Mouse (Mus musculus) gastrocnemius, postnatal 25 days (tissue): ENCODE measurements around the gene Itgb6. TPM values are rescaled to one million over a fixed set of nuclear protein-coding genes. Genes with fewer than 3 reads are reported as not detected.

ENCODE experiments used
- DNase-seq: peaks from one replicate; pipeline ENCODE4 v3.0.0; 2022
- total RNA-seq, 2 experiments: library from RNA; stranded (reverse); gene quantifications; 1 replicate in 1 of 2; 2 replicates in 1 of 2; pipeline ENCODE4 v1.2.3; 2021

Gene Itgb6
- total RNA-seq, 2 experiments from 2014 or later: 19.1 to 26.1 TPM

DNA sequence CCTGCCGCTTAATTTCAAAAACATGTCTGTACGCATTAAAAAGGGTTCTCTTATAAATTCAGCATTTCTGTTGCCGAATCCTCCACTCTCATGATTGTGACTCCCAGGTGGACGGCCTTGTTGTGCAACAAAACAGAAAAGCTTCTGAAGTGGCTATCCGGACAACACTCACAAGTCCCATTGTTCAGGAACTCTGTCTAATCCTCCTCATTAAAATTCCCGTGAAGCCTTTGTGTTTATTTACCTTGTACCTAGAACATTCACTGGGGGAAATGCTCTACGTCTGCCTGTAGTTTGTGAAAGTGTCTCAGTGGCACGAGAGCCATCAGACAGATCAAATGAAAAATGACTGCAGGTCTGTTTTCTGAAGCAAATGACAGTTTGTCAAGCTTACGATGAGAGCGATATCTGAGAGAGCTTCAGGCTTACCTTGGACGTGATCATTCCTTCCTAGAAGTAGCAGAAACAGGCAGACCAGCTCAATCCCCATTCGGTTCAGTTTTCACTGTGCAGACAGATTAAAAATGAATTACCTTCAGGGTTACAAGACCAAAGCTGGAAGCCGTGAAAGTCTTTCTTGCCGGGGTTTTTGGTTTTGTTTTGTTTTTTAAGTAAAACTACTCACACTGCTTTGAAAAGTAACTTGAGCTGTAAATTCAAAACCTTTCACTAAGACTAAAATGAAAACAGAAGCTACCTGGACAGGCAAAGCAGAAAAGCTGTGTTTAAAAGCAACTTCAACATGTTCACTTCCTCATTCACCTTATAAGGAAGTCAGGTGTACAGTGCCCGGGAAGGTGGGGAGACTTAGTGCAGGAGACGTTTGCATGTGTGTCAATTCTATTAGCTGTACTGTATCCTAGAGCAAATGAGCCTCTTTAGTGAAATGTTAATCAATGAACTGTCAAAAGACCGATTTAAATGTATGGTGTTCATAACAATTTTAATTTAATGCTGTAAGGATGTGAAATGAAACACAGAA, 49.2 kb downstream of the Itgb6 start:
- no peak for DNase-seq

DNA sequence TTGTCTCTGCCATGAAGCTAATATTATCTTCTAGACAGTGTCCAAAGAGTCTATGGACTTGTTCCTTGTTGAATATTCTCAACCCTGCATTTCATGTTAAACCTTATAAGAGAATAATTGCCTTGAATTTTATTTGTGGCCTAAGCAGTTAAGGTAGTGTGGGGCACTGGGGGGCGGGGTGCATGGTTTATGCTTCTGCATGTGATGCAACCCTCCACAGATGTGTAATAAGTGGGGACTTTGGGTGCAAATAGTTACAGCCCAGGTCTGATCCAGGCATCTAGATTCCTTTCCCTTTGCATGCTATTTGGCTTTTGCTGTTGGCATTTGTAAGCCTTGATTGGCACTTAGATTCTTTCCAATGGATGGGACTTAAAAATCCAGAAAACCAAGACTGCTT, 51.2 kb downstream of the Itgb6 start:
- DNase-seq: no peak

DNA sequence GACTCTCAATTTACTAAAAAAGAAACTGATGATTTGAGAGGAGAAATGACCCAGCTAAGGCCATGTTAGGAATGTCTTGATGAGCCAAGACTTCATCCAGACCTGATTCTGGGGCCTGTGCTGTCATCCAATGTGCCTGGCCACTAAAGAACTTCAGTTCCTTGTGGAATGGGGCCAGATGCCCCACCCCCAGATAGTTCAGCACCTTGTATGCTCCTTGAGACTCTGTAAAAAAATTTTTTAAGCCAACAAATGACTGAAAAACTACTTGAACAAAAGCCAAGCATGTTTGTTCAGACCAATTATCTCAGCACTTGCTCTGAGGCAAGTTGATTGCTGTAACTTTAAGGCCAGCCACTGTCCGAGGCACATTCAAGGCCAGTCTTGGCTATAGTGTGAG, 59.4 kb downstream of the Itgb6 start:
- no peak for DNase-seq

DNA sequence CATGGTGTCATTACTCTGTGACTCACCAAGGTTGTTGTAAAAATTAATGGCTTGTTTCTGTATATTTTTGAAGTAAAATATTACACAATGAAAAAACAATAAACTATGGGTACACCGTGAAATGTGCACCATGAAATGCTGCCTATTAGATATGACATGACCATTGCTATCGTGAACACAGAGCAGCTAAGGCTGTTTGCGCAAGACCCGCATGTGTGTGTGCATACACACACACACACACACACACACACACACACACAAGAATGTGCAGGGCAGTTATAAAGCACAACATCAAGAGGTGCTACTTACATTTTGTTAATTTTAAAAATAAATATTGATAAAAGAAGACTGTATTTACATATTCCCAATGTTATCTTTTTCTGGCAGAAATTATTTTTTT, 62.5 kb downstream of the Itgb6 start:
- DNase-seq: no peak

DNA sequence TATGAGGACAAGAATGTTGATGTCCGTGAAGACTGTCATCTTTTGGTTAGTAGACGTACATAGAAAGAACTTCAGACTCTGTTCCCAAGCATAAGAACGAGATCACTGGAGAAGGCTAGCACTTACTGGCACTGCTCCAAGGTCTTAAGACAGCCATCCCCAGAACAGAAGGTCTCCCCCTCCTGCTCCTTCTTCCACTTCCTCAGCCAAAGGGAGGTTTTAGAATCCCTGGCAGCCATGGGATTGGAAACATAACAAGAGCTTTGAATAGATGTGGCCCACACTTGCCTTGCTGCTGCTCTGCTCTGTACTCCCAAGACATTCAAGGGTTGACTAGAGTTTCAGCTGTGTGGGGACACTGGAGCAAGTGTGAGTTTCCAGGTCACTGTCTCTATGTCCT, 63.5 kb downstream of the Itgb6 start:
- DNase-seq: no peak

DNA sequence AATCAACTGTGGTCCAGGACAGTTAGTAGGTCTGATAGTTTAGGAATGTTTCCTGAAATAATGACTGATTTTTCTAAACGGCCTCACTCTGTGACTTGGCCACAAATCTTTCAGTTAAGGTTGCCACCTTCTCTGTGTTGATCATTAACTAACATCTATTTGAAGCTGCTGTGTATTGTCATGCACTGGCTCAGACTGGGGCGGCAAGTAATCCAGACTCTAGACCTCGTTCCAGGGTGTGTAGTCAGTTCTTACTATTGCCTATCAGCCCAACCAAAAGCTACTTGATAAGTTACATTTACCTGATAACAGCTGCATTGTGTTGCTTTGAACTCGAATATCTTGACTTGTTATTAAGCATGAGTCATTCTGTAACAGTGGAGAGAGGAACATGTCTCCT, 67.6 kb downstream of the Itgb6 start:
- no peak for DNase-seq

DNA sequence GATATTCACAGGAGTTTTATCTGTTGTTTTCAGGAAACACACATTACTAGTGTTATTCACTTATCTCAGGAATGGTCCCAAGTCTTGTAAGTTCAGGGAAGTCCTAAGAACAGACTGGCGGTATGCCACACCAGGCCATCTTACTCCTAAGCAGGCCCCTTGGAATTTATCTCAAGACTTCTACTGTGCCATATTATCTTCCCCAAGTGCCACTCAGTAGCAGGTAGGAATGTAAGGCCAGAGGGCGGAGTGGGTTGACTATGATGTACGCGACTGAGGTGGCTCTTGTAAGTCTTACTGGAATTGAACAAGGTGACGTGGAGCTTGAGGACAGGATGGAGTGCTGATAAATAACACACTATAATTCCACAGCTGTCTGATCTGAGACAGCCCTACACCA, 72.3 kb downstream of the Itgb6 start:
- no peak for DNase-seq

DNA sequence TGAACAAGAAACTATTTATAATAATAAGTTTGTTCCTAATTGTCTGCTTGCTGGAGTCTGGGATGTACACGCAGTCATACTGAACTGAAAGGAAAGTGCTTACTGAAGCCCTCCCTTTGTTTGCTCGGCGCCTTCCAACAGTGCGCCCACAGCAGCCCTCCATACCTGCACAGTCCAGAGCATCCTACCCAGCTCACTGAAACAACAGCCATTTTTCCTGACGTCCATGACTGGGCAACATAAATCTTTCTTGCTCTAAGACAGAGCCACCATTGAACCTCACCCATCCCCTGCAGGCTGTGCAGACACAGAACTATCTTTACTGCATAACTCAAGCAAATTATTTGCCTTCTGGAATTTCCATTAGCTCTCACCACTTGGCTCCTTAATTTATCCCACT, 74.8 kb downstream of the Itgb6 start:
- DNase-seq: no peak

DNA sequence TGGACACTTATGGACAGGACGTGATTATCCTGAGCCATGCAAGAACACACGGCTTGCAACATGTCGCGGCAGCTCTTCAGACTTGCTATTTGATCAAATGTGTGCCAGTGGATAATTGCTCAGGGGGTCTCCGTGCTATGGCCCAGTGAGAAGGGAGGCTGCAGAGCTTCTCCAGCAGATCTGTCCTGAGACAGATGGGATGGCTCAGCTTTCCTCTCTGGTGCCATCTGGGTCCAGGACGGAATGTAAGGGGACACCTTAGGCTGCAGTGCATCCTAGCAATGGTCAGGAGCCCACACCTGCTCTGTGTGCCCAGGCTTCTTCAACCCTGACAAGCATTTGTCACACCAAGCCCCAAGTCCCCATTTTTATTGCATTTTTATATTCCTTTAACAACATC, 75.9 kb downstream of the Itgb6 start:
- peak; percentile 31 for DNase-seq

DNA sequence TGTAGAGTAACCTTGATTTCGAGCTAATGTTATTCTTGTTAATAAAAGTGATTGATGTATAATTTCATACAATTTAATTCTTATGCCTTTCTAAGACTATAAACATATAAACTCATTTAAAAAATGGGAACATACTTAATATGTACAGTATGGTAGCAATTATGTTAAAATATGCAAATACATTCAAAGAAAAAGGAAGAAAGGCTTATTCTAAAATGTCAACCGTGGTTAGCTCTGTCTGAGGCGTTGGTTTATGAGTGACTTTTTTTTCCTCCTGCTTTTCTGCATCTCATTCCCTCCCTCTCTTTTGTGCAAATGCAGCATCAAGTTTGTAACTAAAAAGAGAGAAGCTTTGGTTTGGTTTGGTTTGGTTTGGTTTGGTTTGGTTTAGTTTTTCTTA, 79.0 kb downstream of the Itgb6 start:
- no peak for DNase-seq

DNA sequence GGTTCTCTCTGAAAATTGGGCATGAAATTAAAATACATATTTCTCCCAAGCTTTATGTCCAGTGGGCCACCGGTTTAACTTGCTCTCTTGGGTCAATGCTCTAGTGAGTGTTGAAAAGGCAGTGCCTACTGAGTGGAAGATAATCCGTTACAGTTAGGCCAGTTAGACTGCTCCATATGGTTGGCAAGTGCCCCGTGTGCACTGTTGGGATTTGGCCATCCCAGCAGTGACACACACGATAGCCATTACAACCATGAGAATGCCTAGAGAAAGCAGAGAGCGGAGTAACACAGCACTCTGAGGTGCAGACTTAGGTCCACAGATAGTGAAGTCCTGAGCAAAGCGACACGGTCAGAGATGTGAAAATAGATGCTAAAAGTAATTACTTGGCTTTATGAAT, 79.8 kb downstream of the Itgb6 start:
- no peak for DNase-seq

DNA sequence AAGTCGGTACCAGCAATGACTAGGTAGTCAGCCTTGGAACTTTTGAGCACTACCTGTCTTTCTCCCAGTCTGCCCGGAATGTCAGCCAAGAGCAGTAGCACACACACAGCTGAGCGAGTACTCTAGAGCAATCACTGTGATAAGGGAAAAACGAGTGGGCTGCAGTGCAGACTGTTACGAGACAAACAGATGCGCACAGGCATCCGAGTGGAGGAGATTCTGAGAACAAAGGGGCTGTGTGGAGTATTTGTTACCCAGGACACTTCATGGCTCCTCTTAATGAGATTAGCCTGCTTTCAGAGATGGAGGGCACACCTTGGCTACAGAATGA, 82.1 kb downstream of the Itgb6 start:
- no peak for DNase-seq

DNA sequence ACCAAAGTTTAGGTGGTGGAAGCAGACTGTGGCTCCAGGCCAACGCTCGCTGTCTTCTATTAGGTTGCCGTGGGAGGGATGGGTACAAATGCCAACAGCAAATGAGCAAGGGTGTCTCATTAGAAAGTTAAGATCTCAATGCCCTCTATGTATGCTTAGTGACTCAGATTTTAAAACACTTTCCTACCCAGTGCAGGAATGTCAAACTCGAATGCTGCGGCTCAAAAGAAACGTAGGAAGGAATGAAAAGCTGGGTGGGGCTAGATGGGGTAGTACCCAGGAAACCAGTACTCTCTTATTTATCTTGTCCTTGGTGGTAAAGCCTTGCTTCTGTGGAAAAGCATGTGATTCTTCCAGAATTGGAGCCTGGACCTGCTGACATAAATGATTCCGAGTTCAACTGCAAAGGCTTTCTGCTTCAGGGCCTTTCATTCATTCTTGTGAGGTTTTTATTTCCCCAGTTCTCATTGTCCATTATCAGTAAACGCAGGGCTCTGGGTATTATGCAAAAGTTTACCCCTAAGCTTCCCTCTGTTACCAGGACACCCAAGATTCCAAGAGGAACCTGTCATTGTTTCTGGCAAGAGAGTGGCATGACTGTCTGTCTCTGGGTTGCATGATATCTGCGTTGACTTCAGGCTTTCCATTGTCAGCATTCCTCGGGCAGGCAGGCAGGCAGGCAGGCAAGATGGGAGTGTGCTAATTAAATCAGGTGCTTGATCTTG, 82.7 kb downstream of the Itgb6 start:
- no peak for DNase-seq

DNA sequence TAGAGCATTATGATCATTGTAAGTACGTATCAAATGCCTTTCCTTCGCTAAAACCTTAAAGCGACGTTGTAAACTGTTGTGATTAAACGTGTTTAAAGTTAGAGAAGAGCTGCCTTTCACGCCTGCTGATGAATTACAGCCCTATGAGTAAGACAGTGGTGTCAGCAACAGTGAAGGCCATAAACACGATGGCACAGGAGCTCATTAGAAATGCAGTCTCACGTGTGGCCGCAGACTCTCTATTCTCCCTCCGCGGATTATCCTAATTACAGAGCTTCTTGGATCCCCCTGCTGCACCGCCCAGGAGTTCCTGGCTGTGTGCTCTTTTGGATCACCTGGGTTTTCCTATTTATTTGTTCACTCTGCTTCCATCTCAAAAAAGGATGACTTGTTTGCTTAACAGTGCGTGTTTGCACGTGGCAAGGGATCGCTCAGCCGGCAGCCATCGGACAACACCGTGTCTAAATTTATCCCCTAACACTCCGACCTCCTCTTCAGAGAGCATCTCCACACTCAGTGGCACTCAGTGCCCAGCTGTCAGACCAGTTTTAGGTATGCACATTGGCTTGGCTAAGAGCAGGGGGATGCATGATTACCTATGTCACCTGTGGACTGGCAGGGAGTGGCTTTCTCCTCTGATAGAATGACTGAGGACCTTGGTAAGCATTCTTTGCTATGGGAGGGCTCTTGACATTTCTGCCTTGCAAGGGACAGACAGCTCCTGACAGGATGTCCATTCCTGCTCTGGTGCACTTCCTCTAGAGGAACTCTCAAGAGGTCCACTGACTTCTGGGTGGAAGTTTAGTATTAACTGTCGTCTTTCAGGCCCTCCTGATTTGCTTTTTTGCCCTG, 85.3 kb downstream of the Itgb6 start:
- no peak for DNase-seq

DNA sequence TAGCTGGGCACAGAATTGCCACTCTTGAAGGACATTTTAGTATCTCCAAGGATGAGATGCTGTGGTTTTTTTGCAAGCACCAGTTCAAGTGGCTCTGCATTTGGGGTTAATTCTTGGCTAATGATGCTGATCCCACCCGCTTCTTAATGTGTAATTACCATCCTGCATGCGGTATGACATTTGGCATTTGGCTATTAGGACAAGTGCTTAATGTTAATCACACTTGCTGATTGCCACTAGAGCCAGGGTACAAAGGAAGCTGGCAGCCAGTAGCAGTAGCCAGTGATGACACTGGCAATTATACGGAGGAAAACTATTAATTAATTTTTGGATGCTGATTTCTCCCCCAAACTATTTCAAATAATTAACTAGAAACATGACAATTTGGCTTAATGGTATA, 86.0 kb downstream of the Itgb6 start:
- no peak for DNase-seq

DNA sequence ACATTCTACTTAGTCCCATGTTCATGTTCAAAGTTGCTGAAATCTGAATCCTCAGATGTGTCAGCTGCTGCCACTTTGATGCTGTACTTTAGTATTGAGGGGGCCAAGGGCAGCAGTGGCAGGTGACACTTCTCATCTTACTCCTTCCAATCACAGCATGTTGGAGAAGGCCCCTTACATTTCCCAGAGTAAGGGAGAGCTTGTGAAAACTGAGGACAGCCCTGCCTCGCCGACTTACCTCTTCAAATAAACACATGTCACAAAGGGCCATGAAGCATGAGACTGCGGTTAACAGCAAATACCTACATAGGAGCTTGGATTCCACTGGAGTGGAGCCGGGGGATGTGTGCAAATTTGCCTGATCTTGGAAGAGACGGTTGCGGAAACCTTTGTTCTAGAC, 86.4 kb downstream of the Itgb6 start:
- DNase-seq: no peak

DNA sequence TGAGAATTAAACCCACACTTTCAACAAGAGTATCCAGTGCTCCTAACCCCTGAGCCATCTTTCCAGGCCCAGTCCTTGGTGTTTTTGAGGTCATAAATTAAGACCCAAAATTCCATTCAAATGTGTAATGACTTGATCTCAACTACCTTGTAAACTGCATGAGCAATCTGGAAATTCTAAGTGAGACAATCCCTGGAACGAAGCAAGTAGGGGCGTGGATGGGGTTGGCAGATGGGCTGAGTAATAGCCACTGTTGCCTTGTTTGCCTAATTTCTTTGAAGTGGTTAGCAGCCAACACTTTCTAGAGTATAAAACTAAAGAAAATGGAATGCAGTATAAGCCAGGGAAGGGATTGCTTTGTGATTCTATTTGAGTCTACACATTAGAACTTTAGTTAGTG, 89.7 kb downstream of the Itgb6 start:
- no peak for DNase-seq

DNA sequence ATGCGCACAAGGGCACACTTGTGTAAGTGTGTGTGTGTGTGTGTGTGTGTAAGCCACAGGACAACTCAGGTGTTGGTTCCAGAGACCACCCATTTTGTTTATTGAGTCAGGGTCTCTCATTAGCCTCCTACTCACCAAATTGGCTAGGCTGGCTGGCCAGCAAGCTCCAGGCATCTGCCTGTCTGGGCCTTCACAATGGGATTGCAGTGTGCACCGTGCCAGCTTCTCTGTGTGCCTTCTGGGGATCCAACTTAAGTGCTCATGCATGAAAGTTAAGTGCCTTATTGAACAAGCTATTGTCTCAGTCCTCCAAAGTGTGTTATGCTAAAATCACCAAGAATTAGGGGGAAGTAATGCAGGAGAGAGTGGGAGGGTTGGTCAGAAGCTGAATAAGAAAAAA, 92.1 kb downstream of the Itgb6 start:
- DNase-seq: no peak

DNA sequence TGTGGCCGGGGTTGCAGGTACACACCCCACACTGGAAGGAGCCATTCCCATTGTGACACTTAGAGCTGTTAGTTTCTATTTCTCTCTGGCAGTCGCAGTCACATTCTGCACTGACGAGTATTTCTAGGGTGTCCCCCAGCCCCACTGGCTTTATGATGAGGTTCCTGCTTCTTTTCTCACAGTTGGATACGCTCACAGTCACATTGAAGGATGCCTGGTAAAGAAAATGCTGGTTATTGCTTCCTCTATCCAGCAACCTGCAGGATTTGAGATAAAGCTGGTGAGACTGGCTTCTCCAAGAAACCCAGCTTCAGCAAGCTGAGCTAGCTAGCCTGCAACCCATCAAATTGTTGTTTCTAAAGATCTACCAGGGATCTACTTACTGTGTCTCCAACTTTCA, 94.5 kb downstream of the Itgb6 start:
- no peak for DNase-seq

DNA sequence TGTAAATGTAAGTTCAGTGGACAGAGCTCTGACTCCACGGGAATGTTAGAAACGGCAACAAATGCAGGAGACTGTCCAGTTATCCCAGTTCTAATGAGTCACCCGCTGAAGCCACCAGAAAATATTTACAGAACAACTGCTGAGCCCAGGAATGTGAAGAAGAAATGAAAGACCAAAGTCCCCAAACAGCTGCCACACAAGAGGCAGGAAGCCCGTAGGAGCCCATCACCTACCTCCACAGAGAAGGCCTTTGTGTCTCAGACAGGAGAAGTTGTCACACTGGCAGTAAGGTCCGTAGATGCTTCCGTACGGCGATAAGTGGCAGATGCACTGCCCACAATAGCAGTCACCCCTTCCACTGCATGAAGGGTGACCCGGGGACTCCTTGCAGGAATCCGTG, 94.9 kb downstream of the Itgb6 start:
- no peak for DNase-seq

DNA sequence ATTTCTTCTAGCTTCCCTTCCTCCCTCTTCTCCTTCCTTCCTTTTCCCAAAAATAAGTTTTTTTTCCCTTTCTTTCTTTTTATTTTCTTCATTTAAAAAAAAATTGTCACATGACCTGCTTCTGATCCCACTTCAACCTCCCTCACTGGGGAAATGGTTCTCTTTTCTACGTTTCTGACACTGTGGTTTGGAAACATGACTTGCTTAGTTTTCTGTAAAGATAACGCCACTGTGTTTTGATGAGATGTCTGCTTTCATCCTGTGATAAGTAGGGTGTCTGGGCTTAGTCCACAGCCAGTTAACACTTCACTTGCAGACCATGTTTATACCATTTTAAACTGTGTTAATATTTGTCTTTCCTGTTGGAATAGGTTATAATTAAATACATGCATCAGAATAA, 96.7 kb downstream of the Itgb6 start:
- no peak for DNase-seq

DNA sequence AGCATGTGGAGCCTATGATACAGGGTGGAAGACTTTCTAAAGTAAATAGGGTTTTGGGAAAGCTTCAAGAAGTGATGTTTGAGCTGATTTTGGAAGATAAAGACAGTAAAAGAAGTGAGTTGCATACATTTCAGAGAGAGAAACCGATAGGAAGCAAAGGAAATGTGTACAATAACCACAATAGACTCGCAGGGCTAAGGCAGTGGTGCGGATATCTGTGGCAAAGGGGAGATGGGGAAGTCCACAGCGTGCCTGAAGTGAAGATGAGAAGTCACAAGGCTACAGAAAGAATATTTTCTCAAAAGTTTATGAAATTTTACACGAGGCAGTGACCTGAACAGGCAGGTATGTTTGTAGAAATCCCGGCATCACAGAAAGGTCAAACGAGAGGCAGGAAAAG, 100.3 kb downstream of the Itgb6 start:
- DNase-seq: no peak

DNA sequence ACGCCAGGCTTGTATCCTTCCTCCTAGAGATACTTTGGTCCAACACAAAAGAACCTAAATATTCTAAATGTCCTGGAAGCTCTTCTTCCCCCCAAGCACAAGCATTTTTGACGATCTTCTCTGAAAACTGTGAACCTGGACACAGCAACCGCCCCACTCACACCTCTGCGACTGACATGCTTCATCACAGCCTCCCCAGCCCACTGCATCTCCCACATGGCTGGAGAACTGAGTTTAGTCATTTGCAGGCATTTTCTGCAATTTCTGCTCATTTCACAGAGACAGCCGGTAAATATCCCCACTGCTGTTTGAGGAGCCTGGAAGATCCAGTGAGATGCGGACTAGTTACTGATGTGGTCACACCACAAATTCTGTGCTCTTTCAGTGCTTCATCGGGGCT, 107.7 kb downstream of the Itgb6 start:
- DNase-seq: no peak
